Comparison of ENCODE assay signal across 27 mouse cellular contexts in the genomic region with DNA sequence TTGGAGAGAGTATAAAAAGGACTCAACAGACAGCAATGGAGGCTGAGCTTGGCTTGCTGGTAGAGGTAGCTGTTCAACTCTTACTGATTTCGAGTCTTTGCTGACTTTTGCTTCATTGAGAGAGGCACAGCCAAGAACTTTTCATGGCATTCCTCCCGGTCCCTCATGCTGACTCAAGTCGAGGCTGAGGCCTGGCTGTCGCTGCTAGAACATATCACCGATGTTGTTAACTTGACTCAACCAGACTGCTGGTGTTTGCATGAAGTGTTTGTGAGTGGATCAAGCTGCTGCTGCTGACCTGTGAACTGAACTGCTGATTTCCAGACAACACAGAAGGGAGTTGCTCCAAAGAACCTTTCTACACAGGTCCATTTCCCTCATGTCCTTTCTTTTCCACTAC. TPM values are rescaled to one million over a fixed set of nuclear protein-coding genes. Genes with fewer than 3 reads are reported as not detected.
DNase-seq lines count a peak whose midpoint lies in the region; ATAC-seq and TF ChIP-seq lines count a peak whose summit lies in the region.
"Had no signal": no experiment of that assay in that cellular context is flagged by ENCODE, and none has a peak within 500 bp of the region (broad histone marks: within the 10 kb centered on the region; RNA-seq: fewer than 3 reads in every experiment).

No protein-coding gene starts in this region.

- 76% methylated on average over 5 of the region's 5 CpGs for WGBS in forebrain, postnatal 0 days
- WGBS in forebrain, embryonic 16.5 days: 77% methylated on average over 5 of the region's 5 CpGs
- WGBS in forebrain, embryonic 11.5 days: 87% methylated on average over 5 of the region's 5 CpGs

- H3K9ac ChIP-seq in forebrain, postnatal 0 days: no peak overlapping the region
- H3K9ac ChIP-seq in forebrain, embryonic 16.5 days (replicated peaks; ENCODE audit: low read depth, low read length): no peak overlapping the region
- no peak overlapping the region for H3K9ac ChIP-seq in forebrain, embryonic 11.5 days (ENCODE audit: low read length)
- H3K9ac ChIP-seq: heart, embryonic 15.5 days; hindbrain, embryonic 13.5 days; limb, embryonic 13.5 days; liver, embryonic 12.5 days; lung, embryonic 15.5 days had no signal

- H3K27me3 ChIP-seq in forebrain, postnatal 0 days (ENCODE audit: insufficient read depth, low read length): no peaks in the 10 kb centered on the region
- no peaks in the 10 kb centered on the region for H3K27me3 ChIP-seq in forebrain, embryonic 16.5 days (replicated peaks; ENCODE audit: control insufficient read depth, insufficient read depth, low read length)
- H3K27me3 ChIP-seq in forebrain, embryonic 11.5 days (ENCODE audit: control insufficient read depth, insufficient read depth, low read length): no peaks in the 10 kb centered on the region
- H3K27me3 ChIP-seq: heart, embryonic 15.5 days; hindbrain, embryonic 13.5 days; limb, embryonic 13.5 days; liver, embryonic 12.5 days; lung, embryonic 15.5 days had no signal

- DNase-seq in forebrain, postnatal 0 days: peak; percentile 29
- DNase-seq in spleen, postnatal 4 days (ENCODE audit: low spot score in 2 of 2): peak; percentile 9 to 55
- no peak for DNase-seq in spleen, postnatal 36 days (ENCODE audit: low spot score in 2 of 2)
- DNase-seq in adipocyte (ENCODE audit: low spot score): peak; percentile 79
- DNase-seq in lung, postnatal 10 days: peak; percentile 79
- no peak for DNase-seq in frontal cortex, postnatal 36 days (ENCODE audit: low spot score in 2 of 2)
- no peak for DNase-seq in forebrain, embryonic 11.5 days (ENCODE audit: low spot score)
- DNase-seq: adrenal gland, postnatal 25 days; cerebellum, adult 11 months; cerebellum, postnatal 10 days; gastrocnemius, postnatal 25 days; heart, postnatal 36 days; kidney, adult 11 months; midbrain, embryonic 14.5 days; right cerebral cortex, postnatal 14 days; spleen, adult 18-20 months had no signal

- ATAC-seq in forebrain, postnatal 0 days: no peak
- no peak for ATAC-seq in forebrain, embryonic 16.5 days
- ATAC-seq in forebrain, embryonic 11.5 days (replicated peaks; ENCODE audit: low FRiP score): no peak
- ATAC-seq: liver, embryonic 12.5 days had no signal

- no peak overlapping the region for H3K4me3 ChIP-seq in forebrain, postnatal 0 days (ENCODE audit: low read depth, low read length)
- no peak overlapping the region for H3K4me3 ChIP-seq in forebrain, embryonic 16.5 days (replicated peaks; ENCODE audit: low read length)
- H3K4me3 ChIP-seq in forebrain, embryonic 11.5 days (ENCODE audit: low read depth, low read length): no peak overlapping the region
- H3K4me3 ChIP-seq: embryonic facial prominence, embryonic 10.5 days; forebrain, embryonic 10.5 days; heart, embryonic 15.5 days; hindbrain, embryonic 13.5 days; layer of hippocampus, adult 2 months; limb, embryonic 13.5 days; liver, embryonic 12.5 days; lung, embryonic 15.5 days had no signal

- H3K27ac ChIP-seq in forebrain, postnatal 0 days (ENCODE audit: low read depth, low read length): no peak overlapping the region
- no peak overlapping the region for H3K27ac ChIP-seq in forebrain, embryonic 16.5 days (ENCODE audit: low read length)
- no peak overlapping the region for H3K27ac ChIP-seq in forebrain, embryonic 11.5 days (ENCODE audit: low read depth, low read length)
- H3K27ac ChIP-seq: embryonic facial prominence, embryonic 10.5 days; forebrain, embryonic 10.5 days; heart, embryonic 15.5 days; hindbrain, embryonic 13.5 days; kidney, postnatal 0 days; layer of hippocampus, adult 2 months; limb, embryonic 13.5 days; liver, embryonic 12.5 days; lung, embryonic 15.5 days had no signal

- no peaks in the 10 kb centered on the region for H3K4me1 ChIP-seq in forebrain, postnatal 0 days (ENCODE audit: insufficient read depth)
- H3K4me1 ChIP-seq in forebrain, embryonic 16.5 days (replicated peaks; ENCODE audit: control insufficient read depth, insufficient read depth, low read length): no peaks in the 10 kb centered on the region
- H3K4me1 ChIP-seq in forebrain, embryonic 11.5 days (replicated peaks; ENCODE audit: control insufficient read depth, insufficient read depth, low read length): no peaks in the 10 kb centered on the region
- H3K4me1 ChIP-seq: embryonic facial prominence, embryonic 10.5 days; forebrain, embryonic 10.5 days; heart, embryonic 15.5 days; hindbrain, embryonic 13.5 days; limb, embryonic 13.5 days; liver, embryonic 12.5 days; lung, embryonic 15.5 days had no signal

- no peak overlapping the region for H3K4me2 ChIP-seq in forebrain, postnatal 0 days (ENCODE audit: low read depth)
- no peak overlapping the region for H3K4me2 ChIP-seq in forebrain, embryonic 16.5 days (ENCODE audit: low read length)
- no peak overlapping the region for H3K4me2 ChIP-seq in forebrain, embryonic 11.5 days (ENCODE audit: low read depth, low read length, severe bottlenecking)
- H3K4me2 ChIP-seq: heart, embryonic 15.5 days; hindbrain, embryonic 13.5 days; limb, embryonic 13.5 days; liver, embryonic 12.5 days; lung, embryonic 15.5 days had no signal

- no peaks in the 10 kb centered on the region for H3K36me3 ChIP-seq in forebrain, postnatal 0 days (ENCODE audit: insufficient read depth)
- H3K36me3 ChIP-seq in forebrain, embryonic 16.5 days (ENCODE audit: control insufficient read depth, insufficient read depth): no peaks in the 10 kb centered on the region
- no peaks in the 10 kb centered on the region for H3K36me3 ChIP-seq in forebrain, embryonic 11.5 days (ENCODE audit: control insufficient read depth, insufficient read depth, low read length)
- H3K36me3 ChIP-seq: embryonic facial prominence, embryonic 10.5 days; forebrain, embryonic 10.5 days; heart, embryonic 15.5 days; hindbrain, embryonic 13.5 days; limb, embryonic 13.5 days; liver, embryonic 12.5 days; lung, embryonic 15.5 days had no signal

- no peak for TF ChIP-seq CTCF in forebrain, postnatal 0 days (IDR thresholded peaks at IDR 0.05; ENCODE audit: low read depth)

- no peaks in the 10 kb centered on the region for H3K9me3 ChIP-seq in forebrain, postnatal 0 days (ENCODE audit: low read length)
- 0 out of 2 replicates have a peak, but pooled peaks cover 2% of the 10 kb centered on the region for H3K9me3 ChIP-seq in forebrain, embryonic 16.5 days (ENCODE audit: control insufficient read depth, low read length)
- H3K9me3 ChIP-seq in forebrain, embryonic 11.5 days (ENCODE audit: control insufficient read depth, low read length): no peaks in the 10 kb centered on the region; the same call in 1 of the 2 replicates
- H3K9me3 ChIP-seq: heart, embryonic 15.5 days; hindbrain, embryonic 13.5 days; liver, embryonic 12.5 days; lung, embryonic 15.5 days had no signal

RNA-seq across cellular contexts. Expression of a gene that starts 2.0 kb away (rescaled TPM):
- total RNA-seq in forebrain, postnatal 0 days (2014; rRNA removed): 0.10 TPM in 1 of 2 replicates, not detected in the other
- polyA plus RNA-seq in forebrain, postnatal 0 days (2015; fragmentation: Nextera tagmentation; extraction: Ambion mirVana): 0.33 and 0.36 TPM in 2 replicates
- polyA plus RNA-seq in forebrain, embryonic 16.5 days (2015; fragmentation: Nextera tagmentation; extraction: Ambion mirVana): 0.15 and 0.28 TPM in 2 replicates
- not detected in 2 replicates for polyA plus RNA-seq in forebrain, embryonic 11.5 days (2014; fragmentation: Nextera tagmentation; extraction: Ambion mirVana)
- polyA plus RNA-seq: embryonic facial prominence, embryonic 10.5 days; forebrain, embryonic 10.5 days; limb, embryonic 13.5 days; midbrain, embryonic 14.5 days; neural tube, embryonic 11.5 days had no signal

RNA-seq across cellular contexts. Expression of a gene that starts 20.8 kb away (rescaled TPM):
- total RNA-seq in forebrain, postnatal 0 days (2014; rRNA removed): 0.38 and 2.0 TPM in 2 replicates
- 1.8 and 2.1 TPM in 2 replicates for polyA plus RNA-seq in forebrain, postnatal 0 days (2015; fragmentation: Nextera tagmentation; extraction: Ambion mirVana)
- 0.53 and 0.95 TPM in 2 replicates for polyA plus RNA-seq in forebrain, embryonic 16.5 days (2015; fragmentation: Nextera tagmentation; extraction: Ambion mirVana)
- 3.0 and 3.6 TPM in 2 replicates for polyA plus RNA-seq in forebrain, embryonic 11.5 days (2014; fragmentation: Nextera tagmentation; extraction: Ambion mirVana)

RNA-seq across cellular contexts. Expression of a gene that starts 33.4 kb away (rescaled TPM):
- total RNA-seq in forebrain, postnatal 0 days (2014; rRNA removed): 1.3 and 1.9 TPM in 2 replicates
- polyA plus RNA-seq in forebrain, postnatal 0 days (2015; fragmentation: Nextera tagmentation; extraction: Ambion mirVana): 3.2 and 3.8 TPM in 2 replicates
- 1.6 and 2.6 TPM in 2 replicates for polyA plus RNA-seq in forebrain, embryonic 16.5 days (2015; fragmentation: Nextera tagmentation; extraction: Ambion mirVana)
- 0.11 and 0.41 TPM in 2 replicates for polyA plus RNA-seq in forebrain, embryonic 11.5 days (2014; fragmentation: Nextera tagmentation; extraction: Ambion mirVana)

RNA-seq across cellular contexts. Expression of a gene that starts 39.2 kb away (rescaled TPM):
- total RNA-seq in forebrain, postnatal 0 days (2014; rRNA removed): 1.5 and 2.9 TPM in 2 replicates
- polyA plus RNA-seq in forebrain, postnatal 0 days (2015; fragmentation: Nextera tagmentation; extraction: Ambion mirVana): 4.8 and 7.2 TPM in 2 replicates
- 1.5 and 2.5 TPM in 2 replicates for polyA plus RNA-seq in forebrain, embryonic 16.5 days (2015; fragmentation: Nextera tagmentation; extraction: Ambion mirVana)
- polyA plus RNA-seq in forebrain, embryonic 11.5 days (2014; fragmentation: Nextera tagmentation; extraction: Ambion mirVana): 1.5 and 1.6 TPM in 2 replicates

RNA-seq across cellular contexts. Expression of a gene that starts 49.1 kb away (rescaled TPM):
- 1.2 and 1.9 TPM in 2 replicates for total RNA-seq in forebrain, postnatal 0 days (2014; rRNA removed)
- 2.0 and 2.3 TPM in 2 replicates for polyA plus RNA-seq in forebrain, postnatal 0 days (2015; fragmentation: Nextera tagmentation; extraction: Ambion mirVana)
- polyA plus RNA-seq in forebrain, embryonic 16.5 days (2015; fragmentation: Nextera tagmentation; extraction: Ambion mirVana): 0.43 and 1.5 TPM in 2 replicates
- 0.99 and 1.6 TPM in 2 replicates for polyA plus RNA-seq in forebrain, embryonic 11.5 days (2014; fragmentation: Nextera tagmentation; extraction: Ambion mirVana)

Comparison
In these comparisons a context has a peak if more than half of its experiments do, and no peak if none do; other contexts are left out.
1. DNase-seq: peak in forebrain, postnatal 0 days (single experiment), spleen, postnatal 4 days (2 of 2), adipocyte (single experiment) and lung, postnatal 10 days (single experiment); none in spleen, postnatal 36 days (0 of 2), frontal cortex, postnatal 36 days (0 of 2) and forebrain, embryonic 11.5 days (single experiment).